Mouse (Mus musculus) layer of hippocampus, postnatal 14 days (tissue): ENCODE results near the gene Csk. TPM values are rescaled to one million over a fixed set of nuclear protein-coding genes. Genes with fewer than 3 reads are reported as not detected.
A peak's percentile ranks its signal among the peaks of the same experiment; 100 is the strongest.

Source experiments
- DNase-seq, 2 experiments: peaks; one replicate each; pipeline ENCODE4 v3.0.0; 2021 to 2022; ENCODE audit warnings: low spot score in 2 of 2, mixed read lengths in 1 of 2
- total RNA-seq, 2 experiments: library from RNA; stranded (reverse); gene quantifications; 2 replicates each; pipeline ENCODE4 v1.2.3; 2021

The Csk gene
- total RNA-seq, 2 experiments from 2014 or later, result 41.6 to 49.5 TPM

DNA sequence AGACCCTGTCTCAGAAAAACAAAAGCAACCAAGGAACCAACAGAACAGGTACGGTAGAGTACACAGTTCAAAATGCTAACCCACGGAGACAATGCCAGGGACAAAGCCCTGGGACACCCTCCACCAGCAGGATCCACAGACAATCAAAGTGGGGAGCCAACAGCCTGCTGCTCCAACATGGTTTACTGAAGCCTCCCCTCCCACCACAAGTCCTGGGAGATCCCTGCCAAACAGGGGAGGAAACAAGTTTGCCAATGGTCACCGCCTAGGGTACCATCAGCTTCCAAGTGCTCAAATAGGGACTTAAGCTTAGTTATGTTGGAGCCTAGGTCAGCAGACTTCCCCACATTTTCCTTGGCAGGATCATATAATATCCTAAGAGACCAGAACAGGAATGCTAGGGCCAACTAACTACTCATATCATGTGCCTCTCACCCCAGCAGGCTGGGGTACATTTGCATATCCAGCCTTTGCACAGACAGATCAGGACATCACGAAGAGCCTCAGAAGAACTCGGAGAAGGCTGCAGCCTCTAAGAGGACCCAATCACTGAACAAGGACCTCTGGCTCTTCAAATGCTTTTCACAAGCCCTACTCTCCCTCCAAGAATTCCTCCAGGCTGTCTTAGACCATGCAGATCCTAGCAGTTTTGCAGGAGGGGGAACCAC lies 13.6 kb downstream of the Csk start:
- no peak for DNase-seq

DNA sequence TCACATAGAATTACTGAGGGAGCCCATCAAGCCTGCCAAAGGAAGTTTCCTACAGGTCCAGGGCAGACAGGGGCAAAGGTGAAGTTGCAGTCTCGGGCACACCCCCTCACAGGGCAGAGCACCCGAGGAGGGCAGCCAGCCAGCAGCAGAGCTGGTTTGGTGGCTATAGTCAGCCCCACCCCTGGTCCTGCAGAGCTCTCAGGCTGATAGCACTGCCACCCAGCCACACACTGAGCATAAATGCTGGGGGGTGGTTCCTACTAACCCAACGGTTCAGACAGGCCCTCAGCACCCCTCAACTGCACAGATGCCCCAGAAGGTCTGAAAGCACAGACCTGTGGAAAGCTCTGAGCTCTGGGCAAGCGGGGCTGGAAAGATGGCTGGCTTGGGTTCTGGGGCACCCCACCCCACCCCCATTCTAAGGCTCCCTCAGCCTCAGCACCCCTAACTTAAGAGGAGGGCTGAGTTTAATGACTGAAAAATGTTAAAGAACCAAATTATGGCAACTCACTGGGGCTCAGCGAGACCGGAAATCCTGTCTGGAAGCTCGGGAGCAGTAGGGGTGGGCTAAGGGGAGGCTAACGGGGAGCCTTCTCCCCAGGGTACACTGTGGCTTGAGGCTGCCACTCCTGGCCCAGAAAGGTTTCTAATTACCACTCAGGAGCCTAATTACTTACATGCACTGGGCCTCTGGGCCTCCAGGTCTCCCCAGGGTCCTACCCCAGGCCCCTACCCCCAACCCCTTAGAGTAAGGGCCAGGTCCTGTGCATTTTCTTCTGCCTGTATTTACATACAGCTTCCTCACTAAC lies 14.6 kb downstream of the Csk start:
- DNase-seq, result no peak

DNA sequence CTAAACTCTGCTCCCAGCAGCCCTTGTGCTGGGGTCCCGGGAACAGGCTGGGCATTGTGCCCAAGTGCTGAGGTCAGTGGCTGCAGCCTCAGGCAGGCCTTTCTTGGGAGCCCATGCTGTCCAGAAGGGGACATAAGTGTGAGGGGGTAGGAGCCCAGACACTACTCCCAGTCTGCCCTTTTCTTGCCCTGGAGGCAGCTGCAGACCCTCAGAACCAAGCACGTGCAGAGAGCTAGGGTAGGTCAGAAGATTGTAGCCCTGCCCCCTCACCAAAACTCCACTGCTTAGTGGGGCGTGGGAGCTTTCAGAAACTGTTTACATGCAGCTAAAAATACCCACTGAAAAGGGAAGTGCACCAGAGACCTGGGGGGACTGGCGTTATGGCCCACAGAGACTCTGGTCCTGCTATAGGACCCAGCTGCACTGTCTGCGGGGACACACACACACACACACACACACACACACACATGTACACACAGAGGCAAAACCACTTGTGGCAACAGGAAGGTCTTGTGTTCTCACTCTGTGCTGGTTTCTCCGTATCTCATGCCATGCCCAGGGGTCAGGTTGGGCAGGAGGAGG lies 15.6 kb downstream of the Csk start:
- no peak for DNase-seq

DNA sequence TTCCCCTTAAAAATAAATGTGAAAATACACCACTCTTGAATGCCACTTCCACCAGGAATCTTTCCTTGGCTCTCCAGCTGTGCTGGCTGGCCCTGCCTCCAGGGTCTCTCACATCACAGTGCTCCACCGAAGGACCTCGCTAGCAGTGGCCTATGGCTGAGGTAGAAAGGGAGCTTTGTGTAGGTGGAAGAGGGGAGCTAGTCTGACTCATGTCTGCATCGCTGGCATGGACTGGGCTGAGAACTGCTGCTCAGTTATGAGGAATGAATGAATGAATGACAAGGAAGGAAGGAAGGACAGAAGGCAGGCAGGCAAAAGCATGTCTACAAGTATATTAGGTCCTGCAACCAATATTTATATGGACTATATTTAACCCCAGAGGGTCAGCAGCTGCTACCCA lies 16.2 kb downstream of the Csk start:
- DNase-seq, result no peak

DNA sequence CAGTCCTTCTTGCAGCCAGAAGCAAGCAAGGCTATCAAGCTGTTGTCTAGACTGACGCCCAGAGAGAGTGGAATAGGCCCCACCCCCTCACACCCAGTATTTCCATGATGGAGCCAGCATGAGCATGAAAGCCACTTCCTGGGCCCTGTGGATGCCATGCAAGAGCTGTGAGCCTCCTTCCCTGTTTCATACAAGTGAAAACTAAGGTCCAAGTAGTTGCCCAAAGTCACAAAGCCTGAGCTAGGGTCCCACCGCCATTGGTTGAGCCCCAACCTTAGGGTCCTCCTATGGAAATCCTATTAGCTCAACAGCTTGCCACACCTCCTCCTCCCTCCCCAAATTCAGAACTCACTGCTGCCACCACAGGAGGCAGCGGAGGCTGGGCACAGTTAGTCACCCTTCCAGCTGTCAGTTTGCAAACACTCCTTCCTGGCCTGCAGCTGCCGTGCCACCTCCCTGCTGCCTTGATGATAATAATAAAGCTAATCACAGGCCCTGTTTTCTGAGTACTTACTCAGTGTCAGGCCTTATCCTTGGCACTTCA lies 19.9 kb downstream of the Csk start:
- DNase-seq, result peak in 1 of 2 experiments; percentile 52

DNA sequence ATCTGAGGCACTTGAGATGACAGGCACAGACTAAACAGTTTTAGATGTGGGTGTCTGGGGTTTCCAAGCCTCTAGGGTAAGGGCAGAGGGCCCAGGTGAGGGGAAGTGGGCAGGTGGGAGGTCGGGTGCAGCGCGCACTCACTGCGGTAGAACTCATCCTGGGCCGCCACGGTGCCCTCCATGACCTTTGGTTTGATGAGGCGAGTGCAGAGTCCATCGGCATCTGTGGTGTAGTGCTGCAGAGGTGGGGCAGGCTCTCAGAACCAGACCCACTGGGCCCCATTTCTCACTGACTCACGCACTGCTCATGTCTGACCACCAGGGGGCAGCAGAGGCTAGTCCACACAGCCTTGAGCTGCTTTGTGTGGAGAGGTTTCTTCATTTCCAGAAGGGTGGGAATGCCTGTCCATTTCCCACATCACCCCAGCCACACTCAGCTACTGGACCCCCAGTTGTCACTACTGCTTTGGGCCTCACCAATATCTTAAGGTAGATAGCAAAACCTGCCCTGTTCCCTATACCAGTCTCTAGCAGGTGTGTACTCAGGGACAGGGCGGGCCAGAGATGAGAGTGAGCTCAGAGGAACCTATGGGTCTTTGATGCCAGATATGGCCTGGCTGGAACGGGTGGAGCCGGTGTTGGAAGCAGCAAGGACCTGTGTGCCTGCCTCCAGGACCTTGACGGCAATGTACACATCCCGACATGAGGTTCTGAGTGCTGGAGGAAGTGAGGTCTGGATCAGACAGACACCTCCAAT lies 24.1 kb downstream of the Csk start:
- peak; percentile 77 to 82 for DNase-seq

DNA sequence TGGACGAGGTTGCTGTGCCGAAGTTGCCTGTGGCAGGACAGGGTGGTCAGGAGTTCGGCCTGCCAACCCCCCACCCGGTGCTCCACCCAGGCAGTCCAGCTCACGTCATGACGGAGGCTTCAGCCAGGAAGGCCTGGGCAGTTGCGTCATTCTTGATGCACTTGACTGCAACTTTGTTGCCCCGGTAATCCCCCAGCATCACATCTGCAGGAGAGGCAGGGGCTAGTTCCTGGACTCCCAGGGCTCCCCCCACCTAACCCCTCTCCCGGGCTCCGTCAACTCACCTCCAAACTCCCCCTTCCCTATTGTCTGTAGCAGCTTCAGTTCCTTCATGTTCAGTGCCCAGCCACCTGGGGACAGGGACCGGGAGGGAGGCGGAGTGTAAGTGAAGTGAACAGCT lies 24.7 kb downstream of the Csk start:
- no peak for DNase-seq

DNA sequence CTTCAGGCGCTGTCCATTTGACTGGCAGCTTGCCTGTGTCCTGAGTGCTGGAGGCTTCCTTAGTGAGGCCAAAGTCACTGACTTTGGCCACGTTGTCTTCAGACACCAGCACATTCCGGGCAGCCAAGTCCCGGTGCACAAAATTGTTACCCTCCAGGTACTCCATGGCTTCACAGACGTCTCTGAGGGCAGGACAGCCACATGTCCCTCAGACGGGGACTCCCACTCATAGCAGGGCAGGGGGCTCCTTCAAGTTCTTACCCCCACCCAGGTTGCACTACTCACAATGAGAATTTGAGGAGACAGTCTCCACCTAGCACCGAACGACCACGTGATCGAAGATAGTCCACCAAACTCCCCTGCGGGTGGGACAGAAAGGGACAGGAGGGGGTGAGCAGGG lies 25.5 kb downstream of the Csk start:
- no peak for DNase-seq

DNA sequence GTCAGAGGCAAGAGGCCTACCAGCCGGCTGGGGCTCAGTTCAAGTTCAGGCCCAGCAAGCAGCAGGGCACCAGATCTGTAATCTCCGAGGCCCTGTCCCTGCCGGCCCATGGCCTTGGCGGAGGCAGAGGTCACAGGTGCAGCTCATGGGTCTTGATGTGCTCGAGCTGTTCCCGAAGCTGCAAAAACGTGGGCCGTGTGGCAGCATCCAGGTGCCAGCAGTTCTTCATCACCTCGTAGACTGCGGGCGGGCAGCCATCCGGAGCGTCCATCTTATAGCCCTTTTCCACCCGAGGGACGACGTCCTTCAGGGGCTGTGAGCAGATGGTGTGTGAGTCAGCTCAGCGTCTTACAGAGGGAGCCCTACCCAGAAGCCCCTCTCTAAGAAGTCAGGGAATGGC lies 26.2 kb downstream of the Csk start:
- no peak for DNase-seq

DNA sequence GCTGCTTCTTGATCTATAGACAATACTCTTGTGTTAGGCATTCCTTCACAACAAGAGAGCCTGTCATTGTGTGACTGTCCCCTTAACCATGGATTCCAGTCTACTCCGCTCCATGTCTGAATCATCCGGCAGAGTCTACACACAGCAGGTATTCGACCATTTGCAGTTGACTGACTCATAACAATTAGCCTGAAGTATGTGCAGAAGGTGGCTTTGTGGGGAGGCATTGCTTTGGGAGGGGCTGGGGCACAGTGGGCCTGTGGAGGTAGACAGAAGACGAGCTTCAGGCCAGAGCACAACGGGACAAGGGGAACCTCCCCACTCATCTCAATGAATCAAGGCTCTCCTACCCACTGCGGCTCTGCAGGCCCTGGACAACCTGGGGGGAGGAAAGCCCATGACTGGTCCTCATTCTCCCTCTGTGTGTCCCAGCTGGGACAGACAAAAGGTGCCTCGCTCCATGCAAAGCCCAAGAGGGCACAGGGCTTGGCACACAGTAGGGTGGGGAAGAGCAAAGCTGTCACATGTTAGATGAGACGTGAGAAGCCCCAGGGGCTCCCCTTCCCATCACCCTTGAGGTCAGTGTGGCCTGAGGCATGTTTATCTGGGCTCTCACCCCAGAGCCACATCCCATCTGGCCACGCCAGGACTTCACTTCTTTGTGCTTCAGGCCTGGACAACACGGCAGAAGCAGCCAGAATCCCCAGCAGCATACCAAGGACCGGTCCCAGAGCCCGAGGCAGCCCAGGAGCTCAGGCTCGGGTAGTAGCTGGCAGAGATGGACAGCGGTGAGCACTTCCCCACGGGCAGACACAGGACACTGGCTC lies 27.5 kb downstream of the Csk start:
- DNase-seq, result no peak

DNA sequence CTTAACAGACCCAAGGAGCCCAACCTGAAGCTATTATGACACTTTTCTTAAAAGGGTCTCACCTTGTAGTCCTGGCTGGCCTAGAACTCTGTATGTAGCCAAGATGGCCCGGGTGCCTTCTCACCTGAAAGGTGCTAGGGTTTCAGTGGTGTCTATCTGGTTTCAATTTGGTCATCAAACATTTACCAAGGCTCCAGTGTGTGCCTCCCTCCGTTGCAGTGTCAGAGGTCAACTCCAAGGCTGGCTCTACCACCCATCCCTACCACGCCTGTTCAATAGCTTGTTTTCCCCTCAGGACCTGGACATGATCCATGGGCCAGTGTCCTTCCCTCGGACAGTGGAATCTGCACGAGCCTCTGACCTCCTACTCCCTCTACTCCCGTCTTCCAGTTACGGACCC lies 29.1 kb downstream of the Csk start:
- no peak for DNase-seq

DNA sequence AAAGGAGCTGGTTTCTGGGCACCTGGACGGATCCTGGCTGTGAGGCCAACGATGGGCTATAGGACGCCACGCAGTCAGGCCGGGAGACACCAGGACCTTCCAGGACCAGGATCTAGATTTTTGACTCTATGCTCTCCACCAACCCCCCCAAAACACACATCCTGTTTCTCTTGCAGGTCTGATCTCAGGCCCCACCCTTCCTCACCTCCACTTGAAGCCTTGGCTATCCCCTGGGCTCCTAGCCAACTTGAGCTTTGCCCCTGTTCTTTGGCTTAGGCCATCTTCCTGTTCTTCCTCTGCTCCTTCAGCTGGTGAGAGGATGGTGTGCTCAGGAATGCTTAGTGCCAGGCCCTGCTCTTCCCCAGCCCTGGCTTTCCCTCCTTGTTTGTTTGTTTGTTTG lies 32.8 kb downstream of the Csk start, which contains the start of gene Lman1l:
TSS of gene Lman1l (minus strand) at position 101 of the 400 bp plus-strand sequence.
- no peak for DNase-seq

DNA sequence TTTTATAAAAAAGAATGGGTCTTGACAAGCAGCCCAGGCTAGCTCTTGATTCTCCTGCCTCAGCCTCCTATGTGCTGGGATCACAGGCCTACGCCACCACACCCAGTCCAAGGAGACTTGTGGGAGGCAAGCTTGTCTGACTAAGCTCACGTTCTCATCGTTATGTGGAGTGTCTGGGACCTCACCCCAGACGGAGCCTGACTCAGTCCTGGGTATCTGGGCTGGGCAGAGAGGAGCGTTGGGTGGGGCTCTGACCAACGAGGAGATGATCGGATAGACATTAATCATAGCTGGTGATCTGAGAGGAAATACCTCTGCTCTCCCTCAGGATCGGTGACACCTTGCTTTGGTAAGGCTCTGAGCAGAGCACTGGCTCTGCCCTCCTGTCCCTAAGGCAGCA lies 34.6 kb downstream of the Csk start:
- DNase-seq, result no peak

DNA sequence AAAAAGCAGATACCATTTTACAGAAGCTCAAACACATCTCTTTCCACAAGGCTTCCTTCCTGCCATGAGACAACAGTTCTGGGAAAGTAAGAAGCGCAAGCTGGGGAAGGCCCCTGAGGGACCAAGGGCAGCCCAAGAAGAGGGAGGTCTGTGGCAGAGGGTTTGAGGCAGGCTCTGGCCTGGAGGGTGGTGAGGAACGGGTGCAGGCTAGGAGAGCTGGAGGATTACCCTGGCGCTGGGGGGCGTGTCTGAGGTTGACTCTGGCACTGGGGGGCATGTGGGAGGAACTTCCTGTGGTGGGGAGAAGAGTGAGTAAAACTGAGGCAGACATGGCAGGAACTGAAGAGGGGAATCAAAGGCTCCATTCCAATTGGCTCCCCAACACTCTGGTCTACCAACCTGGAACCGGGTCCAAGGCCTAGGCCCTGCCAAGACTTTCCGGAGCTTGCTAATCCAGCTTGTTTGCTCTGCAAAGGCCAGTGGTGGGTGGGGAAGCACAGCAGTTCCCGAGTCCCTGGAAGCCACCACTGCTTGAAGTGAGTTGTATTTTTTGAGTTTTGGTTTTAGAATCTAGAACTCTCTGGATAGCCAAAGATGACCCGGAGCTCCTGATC lies 35.8 kb downstream of the Csk start:
- DNase-seq, result peak in 1 of 2 experiments; percentile 69

DNA sequence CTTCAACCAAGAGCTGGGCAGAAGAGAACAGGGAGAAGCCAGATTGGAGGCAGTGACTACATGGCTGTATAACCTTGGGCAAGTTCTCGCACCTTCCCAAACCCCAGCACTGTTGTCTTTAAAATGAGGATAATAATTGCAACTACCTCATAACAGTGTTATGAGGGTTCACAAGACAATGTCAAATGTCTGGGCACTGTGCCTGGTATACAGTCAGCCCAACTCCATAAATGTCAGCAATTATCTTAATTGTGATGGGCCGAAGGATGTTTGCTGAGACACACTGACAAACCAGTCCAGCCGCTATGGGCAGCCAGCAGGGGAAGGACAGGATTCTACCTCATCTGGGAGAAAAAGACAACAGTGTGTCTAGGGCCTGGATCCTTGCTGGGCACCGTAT lies 38.6 kb downstream of the Csk start:
- DNase-seq, result no peak

DNA sequence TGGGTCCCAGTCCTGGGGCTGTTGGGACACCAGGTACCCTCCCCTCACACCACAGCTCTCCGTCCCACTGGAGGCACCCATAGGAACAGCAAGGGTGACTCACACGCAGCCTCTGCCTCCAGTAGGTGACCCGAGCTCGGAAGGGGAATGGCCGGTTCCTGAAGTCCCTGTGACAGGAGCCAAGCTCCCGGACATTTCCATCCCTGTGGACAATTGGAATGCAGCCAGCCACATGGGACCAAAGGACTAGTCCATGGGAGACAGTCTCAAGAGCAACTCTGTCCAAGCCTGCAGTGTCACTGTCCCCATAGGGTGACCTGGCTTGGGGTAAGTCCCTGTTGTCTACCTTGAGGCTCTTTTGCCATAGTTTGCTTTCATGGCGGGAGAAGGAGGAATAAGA lies 39.5 kb downstream of the Csk start:
- DNase-seq, result no peak

DNA sequence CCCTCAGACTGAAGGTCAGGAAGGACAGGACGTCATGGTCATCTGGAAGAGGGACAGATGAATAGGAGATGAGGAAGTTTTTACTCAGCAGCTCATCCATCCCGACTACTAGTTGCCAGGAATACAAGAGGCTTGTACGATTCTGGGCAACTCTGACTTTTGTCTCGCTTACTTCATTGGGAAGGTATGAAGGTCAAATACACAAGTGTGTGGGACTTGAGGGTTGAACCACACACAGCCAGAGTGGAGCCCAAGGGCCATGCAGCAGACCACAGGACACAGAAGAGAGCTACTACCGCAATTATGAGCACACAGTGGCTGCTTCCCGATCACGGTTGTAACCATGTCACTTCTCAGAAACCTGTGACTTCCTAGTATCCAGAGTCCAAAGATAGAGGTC lies 40.8 kb downstream of the Csk start:
- DNase-seq, result no peak

DNA sequence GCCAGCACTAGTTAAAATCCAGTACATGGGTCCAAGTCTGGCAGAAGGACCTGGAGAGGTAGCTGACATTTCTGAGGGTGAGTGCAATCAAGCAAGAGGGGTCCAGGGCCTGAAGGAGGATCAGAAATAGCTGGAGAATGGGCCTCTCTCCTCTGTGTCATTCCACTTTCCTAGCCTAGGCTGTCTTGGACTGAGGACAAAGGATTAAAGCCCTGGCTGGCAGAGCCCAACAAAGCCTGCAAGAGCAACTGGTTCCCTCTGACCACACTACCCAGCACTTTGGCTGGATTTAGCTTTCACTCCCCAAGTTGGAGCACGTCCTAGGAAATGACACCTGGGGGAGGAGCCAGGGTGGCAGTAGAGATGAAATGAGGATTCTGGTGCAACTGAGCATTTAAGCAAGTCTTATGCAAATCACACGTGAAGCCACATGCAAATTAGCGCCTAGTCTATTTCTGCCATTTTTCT lies 43.0 kb downstream of the Csk start:
- DNase-seq, result no peak

DNA sequence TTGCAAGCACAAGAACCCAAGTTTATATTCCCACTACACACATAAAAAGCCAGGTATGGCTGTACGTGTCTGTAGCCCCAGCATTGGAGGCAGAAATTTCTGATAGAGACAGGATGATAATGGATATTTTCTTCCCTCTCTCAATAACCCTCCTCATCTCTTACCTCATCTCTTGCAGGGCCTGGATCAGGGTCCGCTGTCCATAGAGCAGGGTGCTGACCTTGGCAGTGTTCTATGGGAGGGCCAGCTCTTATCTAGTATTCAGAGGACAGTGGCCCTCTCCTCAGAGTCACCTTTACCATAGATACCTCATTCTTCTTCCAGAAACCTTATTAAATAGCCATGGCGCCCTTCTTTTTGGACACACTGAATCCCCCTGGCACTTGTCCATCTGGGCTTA lies 43.6 kb downstream of the Csk start:
- DNase-seq, result no peak
